Mouse (Mus musculus): ENCODE measurements around the gene Gm21750. TPM values are rescaled to one million over a fixed set of nuclear protein-coding genes. Genes with fewer than 3 reads are reported as not detected.
"Not testable (repeated sequence)": the region's sequence is repeated elsewhere in the genome, so short reads cannot be mapped to it uniquely, and the experiment has no call there.

Gm21750 gene
- polyA plus RNA-seq (2012; rRNA removed) (not detected in 2 replicates), polyA plus RNA-seq (2014; fragmentation: Nextera tagmentation; extraction: Ambion mirVana) (not detected in 2 replicates)

DNA sequence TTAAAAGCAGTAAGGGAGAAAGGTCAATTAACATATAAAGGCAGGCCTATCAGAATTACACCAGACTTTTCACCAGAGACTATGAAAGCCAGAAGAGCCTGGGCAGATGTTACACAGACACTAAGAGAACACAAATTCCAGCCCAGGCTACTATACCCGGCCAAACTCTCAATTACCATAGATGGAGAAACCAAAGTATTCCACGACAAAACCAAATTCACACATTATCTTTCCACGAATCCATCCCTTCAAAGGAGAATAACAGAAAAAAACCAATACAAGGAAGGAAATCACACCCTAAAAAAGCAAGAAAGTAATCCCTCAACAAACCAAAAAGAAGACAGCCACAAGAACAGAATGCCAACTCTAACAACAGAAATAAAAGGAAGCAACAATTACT is at the start of gene Gm21750:
Gene Gm21750, plus strand, starts transcription at position 301 of the 400 bp plus-strand sequence.
- not testable (repeated sequence) for H3K9me3 ChIP-seq (ENCODE audit: control insufficient read depth, low read length); DNase-seq (ENCODE audit: low read depth in 3 of 3, low spot score in 3 of 3); ATAC-seq (ENCODE audit: insufficient read depth); H3K9ac ChIP-seq (replicated peaks); H3K27ac ChIP-seq; H3K27me3 ChIP-seq (ENCODE audit: control insufficient read depth, insufficient read depth, low read length); H3K4me1 ChIP-seq (replicated peaks; ENCODE audit: control insufficient read depth in 2 of 2, insufficient read depth in 2 of 2, low read length in 1 of 2); H3K36me3 ChIP-seq (replicated peaks; ENCODE audit: control insufficient read depth, insufficient read depth, low read depth); H3K4me2 ChIP-seq (ENCODE audit: low read depth); H3K4me3 ChIP-seq (ENCODE audit: insufficient read depth in 1 of 2, low read depth in 2 of 2, low read length in 2 of 2)
- 47% methylated on average over 3 of the region's 3 CpGs for WGBS (ENCODE audit: insufficient replicate concordance)

DNA sequence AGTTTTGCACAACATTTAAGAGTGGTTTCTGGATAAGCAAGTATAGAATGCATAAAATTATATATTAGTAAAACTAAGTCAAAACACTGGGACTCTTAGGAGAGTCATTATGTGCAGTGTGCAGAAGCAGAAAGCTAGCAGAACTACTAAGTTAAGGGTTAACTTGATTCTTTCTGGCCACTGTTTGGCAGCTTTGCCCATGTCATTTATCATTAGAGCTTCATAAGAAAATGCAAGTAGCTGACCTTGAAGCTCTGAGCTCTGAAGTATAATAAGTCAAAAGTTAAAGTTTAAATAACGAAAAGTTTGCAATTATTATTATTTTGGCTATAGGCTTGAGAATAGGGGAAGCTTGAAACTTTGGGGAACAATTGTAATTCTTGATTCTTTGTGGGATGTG is 46.1 kb upstream of the Gm21750 start:
- not testable (repeated sequence) for ATAC-seq (ENCODE audit: insufficient read depth); H3K9ac ChIP-seq (replicated peaks); H3K36me3 ChIP-seq (replicated peaks; ENCODE audit: control insufficient read depth, insufficient read depth, low read depth); DNase-seq (ENCODE audit: low read depth in 3 of 3, low spot score in 3 of 3); H3K4me2 ChIP-seq (ENCODE audit: low read depth); H3K9me3 ChIP-seq (ENCODE audit: control insufficient read depth, low read length); H3K4me1 ChIP-seq (replicated peaks; ENCODE audit: control insufficient read depth in 2 of 2, insufficient read depth in 2 of 2, low read length in 1 of 2); H3K27me3 ChIP-seq (ENCODE audit: control insufficient read depth, insufficient read depth, low read length); H3K27ac ChIP-seq; H3K4me3 ChIP-seq (ENCODE audit: insufficient read depth in 1 of 2, low read depth in 2 of 2, low read length in 2 of 2)
- 51% methylated on average over 1 of the region's 1 CpGs for WGBS (ENCODE audit: insufficient replicate concordance)

DNA sequence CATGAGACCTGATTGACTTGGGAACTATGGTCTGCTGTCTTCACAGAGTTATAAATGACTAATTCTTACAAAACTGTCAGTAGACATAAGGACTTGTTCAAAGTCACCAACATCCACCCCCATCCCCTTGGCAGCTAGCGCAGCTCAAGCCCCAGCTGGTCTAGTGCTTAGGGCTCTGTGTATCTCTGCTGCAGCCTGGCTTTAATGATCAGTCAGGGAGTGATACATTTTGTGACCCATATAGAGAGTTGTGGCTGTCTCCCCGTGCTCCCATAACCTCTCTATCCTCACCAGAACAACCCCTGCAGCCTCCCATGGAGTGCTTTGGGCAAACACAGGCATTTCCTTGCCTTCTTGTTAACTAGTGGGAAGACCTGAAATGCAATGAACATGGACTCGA is 40.1 kb upstream of the Gm21750 start:
- H3K4me1 ChIP-seq (replicated peaks; ENCODE audit: control insufficient read depth in 2 of 2, insufficient read depth in 2 of 2, low read length in 1 of 2): no peaks in the 10 kb centered on the region
- ATAC-seq (ENCODE audit: insufficient read depth) (no peak), DNase-seq (ENCODE audit: low read depth in 3 of 3, low spot score in 3 of 3) (no peak)
- no peak overlapping the region for H3K4me3 ChIP-seq (ENCODE audit: insufficient read depth in 1 of 2, low read depth in 2 of 2, low read length in 2 of 2)
- no peaks in the 10 kb centered on the region for H3K9me3 ChIP-seq (ENCODE audit: control insufficient read depth, low read length)
- H3K36me3 ChIP-seq (replicated peaks; ENCODE audit: control insufficient read depth, insufficient read depth, low read depth): no peaks in the 10 kb centered on the region
- no peak overlapping the region for H3K9ac ChIP-seq (replicated peaks)
- TF ChIP-seq CTCF (IDR thresholded peaks at IDR 0.05; ENCODE audit: low read depth) (no peak), EP300 (IDR thresholded peaks at IDR 0.05; ENCODE audit: low read depth) (no peak)
- WGBS (ENCODE audit: insufficient replicate concordance): 46% methylated on average over 3 of the region's 3 CpGs
- H3K27me3 ChIP-seq (ENCODE audit: control insufficient read depth, insufficient read depth, low read length): no peaks in the 10 kb centered on the region
- H3K27ac ChIP-seq: no peak overlapping the region
- no peak overlapping the region for H3K4me2 ChIP-seq (ENCODE audit: low read depth)

DNA sequence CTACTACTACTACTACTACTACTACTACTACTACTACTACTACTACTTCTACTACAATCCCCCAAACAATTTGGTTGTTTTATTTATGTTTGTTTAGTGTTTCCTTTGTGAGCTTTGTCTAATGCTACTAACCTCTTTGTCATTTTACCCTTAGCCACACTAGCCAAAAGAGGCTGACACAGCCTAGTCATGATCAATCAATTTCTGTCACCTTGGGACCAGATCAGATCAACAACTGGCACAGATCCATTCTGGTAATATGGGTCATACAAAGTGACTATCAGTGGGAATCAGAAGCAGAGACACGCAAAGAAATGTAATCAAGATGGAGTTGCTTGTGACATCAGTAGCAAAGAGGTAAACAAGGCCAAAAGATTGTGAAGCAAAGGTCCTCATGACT is 38.0 kb upstream of the Gm21750 start:
- Histone ChIP-seq H3K9ac (replicated peaks) (no peak overlapping the region), H3K9me3 (ENCODE audit: control insufficient read depth, low read length) (no peaks in the 10 kb centered on the region), H3K4me2 (ENCODE audit: low read depth) (no peak overlapping the region), H3K27ac (no peak overlapping the region), H3K4me1 (replicated peaks; ENCODE audit: control insufficient read depth in 2 of 2, insufficient read depth in 2 of 2, low read length in 1 of 2) (no peaks in the 10 kb centered on the region), H3K4me3 (ENCODE audit: insufficient read depth in 1 of 2, low read depth in 2 of 2, low read length in 2 of 2) (no peak overlapping the region), H3K27me3 (ENCODE audit: control insufficient read depth, insufficient read depth, low read length) (no peaks in the 10 kb centered on the region), H3K36me3 (replicated peaks; ENCODE audit: control insufficient read depth, insufficient read depth, low read depth) (no peaks in the 10 kb centered on the region)
- ATAC-seq (ENCODE audit: insufficient read depth) (no peak), DNase-seq (ENCODE audit: low read depth in 3 of 3, low spot score in 3 of 3) (no peak)
- TF ChIP-seq EP300 (IDR thresholded peaks at IDR 0.05; ENCODE audit: low read depth) (no peak), CTCF (IDR thresholded peaks at IDR 0.05; ENCODE audit: low read depth) (no peak)
- 56% methylated on average over 1 of the region's 1 CpGs for WGBS (ENCODE audit: insufficient replicate concordance)

DNA sequence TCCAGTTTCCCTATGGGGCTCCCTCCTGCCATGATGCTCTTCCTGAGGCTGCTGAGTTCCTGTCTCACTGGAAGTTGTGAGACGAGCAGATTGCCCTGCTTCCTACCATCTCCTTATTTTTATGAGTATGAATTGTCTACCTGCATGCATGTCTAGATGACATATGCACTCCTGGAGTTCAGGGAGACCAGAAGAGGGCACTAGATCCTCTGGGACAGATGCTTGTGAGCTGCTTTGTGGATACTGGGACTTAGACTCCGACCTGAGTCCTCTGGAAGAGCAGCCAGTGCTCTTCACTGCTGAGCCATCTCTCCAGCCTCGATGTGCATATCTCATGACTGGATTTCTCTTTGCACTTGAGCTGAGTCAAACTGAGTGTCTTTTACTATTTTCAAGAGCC is 35.6 kb upstream of the Gm21750 start:
- Histone ChIP-seq H3K9ac (replicated peaks) (no peak overlapping the region), H3K27me3 (ENCODE audit: control insufficient read depth, insufficient read depth, low read length) (no peaks in the 10 kb centered on the region), H3K36me3 (replicated peaks; ENCODE audit: control insufficient read depth, insufficient read depth, low read depth) (no peaks in the 10 kb centered on the region), H3K4me1 (replicated peaks; ENCODE audit: control insufficient read depth in 2 of 2, insufficient read depth in 2 of 2, low read length in 1 of 2) (no peaks in the 10 kb centered on the region), H3K4me3 (ENCODE audit: insufficient read depth in 1 of 2, low read depth in 2 of 2, low read length in 2 of 2) (no peak overlapping the region), H3K27ac (no peak overlapping the region), H3K4me2 (ENCODE audit: low read depth) (no peak overlapping the region), H3K9me3 (ENCODE audit: control insufficient read depth, low read length) (no peaks in the 10 kb centered on the region)
- TF ChIP-seq CTCF (IDR thresholded peaks at IDR 0.05; ENCODE audit: low read depth) (0 out of 2 replicates have a peak, but pooled peaks have one; percentile 17), EP300 (IDR thresholded peaks at IDR 0.05; ENCODE audit: low read depth) (no peak)
- ATAC-seq (ENCODE audit: insufficient read depth) (no peak), DNase-seq (ENCODE audit: low read depth in 3 of 3, low spot score in 3 of 3) (no peak)
- WGBS (ENCODE audit: insufficient replicate concordance): 53% methylated on average over 3 of the region's 3 CpGs

DNA sequence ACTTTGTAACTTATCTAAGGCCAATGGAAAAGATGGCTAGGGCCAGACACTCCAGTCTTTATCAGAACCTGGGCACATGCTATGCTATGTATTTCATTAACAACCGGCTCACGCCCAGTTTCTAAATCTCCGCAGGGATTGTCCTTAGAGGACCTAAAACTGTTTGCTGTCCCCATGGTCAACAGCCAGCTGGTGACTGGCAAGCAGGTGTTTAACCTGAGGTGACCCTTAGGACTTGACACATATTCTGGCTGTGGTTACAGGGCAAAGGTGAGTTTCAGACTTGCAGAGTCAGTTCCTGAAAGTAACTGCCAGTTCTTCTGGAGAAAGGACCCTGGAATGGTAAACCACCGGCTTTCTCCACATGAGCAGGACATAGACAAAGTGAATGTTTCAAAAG is 29.5 kb upstream of the Gm21750 start:
- H3K27ac ChIP-seq: no peak overlapping the region
- H3K36me3 ChIP-seq (replicated peaks; ENCODE audit: control insufficient read depth, insufficient read depth, low read depth): no peaks in the 10 kb centered on the region
- ATAC-seq (ENCODE audit: insufficient read depth) (no peak), DNase-seq (ENCODE audit: low read depth in 3 of 3, low spot score in 3 of 3) (no peak)
- no peaks in the 10 kb centered on the region for H3K27me3 ChIP-seq (ENCODE audit: control insufficient read depth, insufficient read depth, low read length)
- WGBS (ENCODE audit: insufficient replicate concordance): 65% methylated on average over 4 of the region's 4 CpGs
- H3K4me2 ChIP-seq (ENCODE audit: low read depth): no peak overlapping the region
- TF ChIP-seq EP300 (IDR thresholded peaks at IDR 0.05; ENCODE audit: low read depth) (no peak), CTCF (IDR thresholded peaks at IDR 0.05; ENCODE audit: low read depth) (no peak)
- H3K9ac ChIP-seq (replicated peaks): no peak overlapping the region
- H3K4me3 ChIP-seq (ENCODE audit: insufficient read depth in 1 of 2, low read depth in 2 of 2, low read length in 2 of 2): no peak overlapping the region
- no peaks in the 10 kb centered on the region for H3K4me1 ChIP-seq (replicated peaks; ENCODE audit: control insufficient read depth in 2 of 2, insufficient read depth in 2 of 2, low read length in 1 of 2)
- H3K9me3 ChIP-seq (ENCODE audit: control insufficient read depth, low read length): no peaks in the 10 kb centered on the region
